In genomic region chr7:16949908-16950841, GRCm38 (mm10) we compare ENCODE assay signal across 8 mouse cellular contexts. TPM values are rescaled to one million over a fixed set of nuclear protein-coding genes. Genes with fewer than 3 reads are reported as not detected.
DNase-seq lines count a peak whose midpoint lies in the region; ATAC-seq and TF ChIP-seq lines count a peak whose summit lies in the region.

No protein-coding gene starts in this region.

- H3K4me1 ChIP-seq in embryonic facial prominence, embryonic 11.5 days (ENCODE audit: control insufficient read depth, insufficient read depth, low read length): peaks cover 11% of the 10 kb centered on the region
- H3K4me1 ChIP-seq in heart, adult 2 months (ENCODE audit: control insufficient read depth, insufficient read depth, low read length): peaks cover 3% of the 10 kb centered on the region; the same call in 1 of the 2 replicates
- peaks cover 3% of the 10 kb centered on the region; the same call in 1 of the 2 replicates for H3K4me1 ChIP-seq in liver, adult 2 months (ENCODE audit: control insufficient read depth, insufficient read depth, low read length)

- no peaks in the 10 kb centered on the region for H3K36me3 ChIP-seq in C2C12 (ENCODE audit: control insufficient read depth, insufficient read depth)
- H3K36me3 ChIP-seq in embryonic facial prominence, embryonic 11.5 days (replicated peaks; ENCODE audit: control insufficient read depth, insufficient read depth, low read depth, low read length): no peaks in the 10 kb centered on the region
- no peaks in the 10 kb centered on the region for H3K36me3 ChIP-seq in heart, adult 2 months (ENCODE audit: control insufficient read depth, insufficient read depth, low read length)
- no peaks in the 10 kb centered on the region for H3K36me3 ChIP-seq in liver, adult 2 months (ENCODE audit: control insufficient read depth, insufficient read depth, low read length)
- no peaks in the 10 kb centered on the region for H3K36me3 ChIP-seq in myocyte (ENCODE audit: control insufficient read depth, insufficient read depth)

- H3ac ChIP-seq in C2C12 (ENCODE audit: control insufficient read depth, insufficient read length, low read depth): peak overlapping the region; percentile 7
- no peak overlapping the region for H3ac ChIP-seq in myocyte (ENCODE audit: control insufficient read depth, insufficient read length)

- intact Hi-C loops in heart, adult 2 months (cut with DNase I): loop anchor here (1.0 to 2.0 kb wide), 2 partner anchors 18 to 117 kb away; no protein-coding TSS in a partner anchor

- no peak overlapping the region for H3K4me3 ChIP-seq in C2C12 (ENCODE audit: insufficient read depth, poor library complexity, severe bottlenecking)
- H3K4me3 ChIP-seq in embryonic facial prominence, embryonic 11.5 days (ENCODE audit: low read depth, low read length): peak overlapping the region; percentile 20; the same call in 1 of the 2 replicates
- no peak overlapping the region for H3K4me3 ChIP-seq in heart, adult 2 months
- no peak overlapping the region for H3K4me3 ChIP-seq in liver, adult 2 months (ENCODE audit: insufficient read depth, low read depth, low read length)
- H3K4me3 ChIP-seq in myocyte: no peak overlapping the region

- no peaks in the 10 kb centered on the region for H3K27me3 ChIP-seq in C2C12 (ENCODE audit: control insufficient read depth, insufficient read depth, insufficient read length)
- H3K27me3 ChIP-seq in embryonic facial prominence, embryonic 11.5 days (ENCODE audit: control insufficient read depth, insufficient read depth, low read length): peaks cover 45% of the 10 kb centered on the region
- no peaks in the 10 kb centered on the region for H3K27me3 ChIP-seq in heart, adult 2 months (ENCODE audit: control insufficient read depth, insufficient read depth, low read length)
- H3K27me3 ChIP-seq in liver, adult 2 months (ENCODE audit: control insufficient read depth, insufficient read depth, low read length): peaks cover 10% of the 10 kb centered on the region; the same call in 1 of the 2 replicates
- no peaks in the 10 kb centered on the region for H3K27me3 ChIP-seq in myocyte (ENCODE audit: control insufficient read depth, insufficient read depth, insufficient read length)

- 13% methylated on average over 29 of the region's 29 CpGs for WGBS in embryonic facial prominence, embryonic 11.5 days
- 12% methylated on average over 29 of the region's 29 CpGs for WGBS in heart, adult 2 months
- WGBS in liver, adult 2 months: 10% methylated on average over 29 of the region's 29 CpGs

- no peak for TF ChIP-seq POLR2A in heart, adult 2 months (IDR thresholded peaks at IDR 0.05; ENCODE audit: insufficient read depth, low read depth, low read length)
- TF ChIP-seq POLR2A in liver, adult 2 months (IDR thresholded peaks at IDR 0.05; ENCODE audit: extremely low read depth, insufficient read depth, low read length): no peak
- TF ChIP-seq POLR2A in myocyte (IDR thresholded peaks at IDR 0.05; ENCODE audit: insufficient read length, low read depth): no peak

- no peaks in the 10 kb centered on the region for H3K9me3 ChIP-seq in embryonic facial prominence, embryonic 11.5 days (replicated peaks; ENCODE audit: control insufficient read depth, low read length)

- no peaks in the 10 kb centered on the region for H3K79me2 ChIP-seq in C2C12 (ENCODE audit: control insufficient read depth, insufficient read depth)
- no peaks in the 10 kb centered on the region for H3K79me2 ChIP-seq in heart, adult 2 months (replicated peaks; ENCODE audit: control insufficient read depth, insufficient read depth, low read length)
- H3K79me2 ChIP-seq in liver, adult 2 months (ENCODE audit: control insufficient read depth, insufficient read depth, low read length): no peaks in the 10 kb centered on the region
- peaks cover 5% of the 10 kb centered on the region for H3K79me2 ChIP-seq in myocyte (ENCODE audit: control insufficient read depth, insufficient read depth)

- peak; percentile 55; the same call in 1 of the 2 replicates for TF ChIP-seq EP300 in heart, adult 2 months (IDR thresholded peaks at IDR 0.05; ENCODE audit: insufficient read depth, low read depth, low read length)

- ATAC-seq in embryonic facial prominence, embryonic 11.5 days (replicated peaks; ENCODE audit: insufficient number of reproducible peaks, low FRiP score, low TSS enrichment, low read depth): peak; percentile 40

- TF ChIP-seq CTCF in C2C12 (IDR thresholded peaks at IDR 0.05; ENCODE audit: control insufficient read depth, insufficient read depth, insufficient read length): peak; percentile 75
- TF ChIP-seq CTCF in heart, adult 2 months (IDR thresholded peaks at IDR 0.05): peak; percentile 89
- peak; percentile 97 for TF ChIP-seq CTCF in liver, adult 2 months (IDR thresholded peaks at IDR 0.05; ENCODE audit: low read depth, low read length)

- no peaks in the 10 kb centered on the region for H3K79me3 ChIP-seq in C2C12 (ENCODE audit: low read depth)

- peak overlapping the region; percentile 30 for H3K9ac ChIP-seq in embryonic facial prominence, embryonic 11.5 days (replicated peaks; ENCODE audit: low read length)
- H3K9ac ChIP-seq in heart, adult 2 months (ENCODE audit: low read depth, low read length): no peak overlapping the region
- no peak overlapping the region for H3K9ac ChIP-seq in liver, adult 2 months (ENCODE audit: low read depth, low read length)

- peak; percentile 87 for DNase-seq in adrenal gland, postnatal 10 days
- peak; percentile 87 for DNase-seq in embryonic facial prominence, embryonic 11.5 days (ENCODE audit: low spot score)
- DNase-seq in heart, adult 2 months: peak; percentile 75 to 84
- DNase-seq in kidney, adult 9 months: peak; percentile 74
- peak; percentile 19 for DNase-seq in liver, adult 2 months (ENCODE audit: extremely low read depth, low read depth, low spot score)
- DNase-seq in telencephalon, adult 2 months (ENCODE audit: low read depth, low spot score): peak; percentile 73

- H3K4me2 ChIP-seq in embryonic facial prominence, embryonic 11.5 days (ENCODE audit: low read depth, low read length): peak overlapping the region; percentile 63
- H3K4me2 ChIP-seq in myocyte (ENCODE audit: low read depth): peak overlapping the region; percentile 20

- no peak overlapping the region for H3K27ac ChIP-seq in embryonic facial prominence, embryonic 11.5 days (replicated peaks; ENCODE audit: low read depth, low read length)
- no peak overlapping the region for H3K27ac ChIP-seq in heart, adult 2 months
- no peak overlapping the region for H3K27ac ChIP-seq in liver, adult 2 months (replicated peaks; ENCODE audit: insufficient read depth, low read depth, low read length)

TF ChIP-seq in C2C12, 6 proteins besides CTCF, POLR2A, EP300 and RAD21 (continues in another document):
- no peak for TF ChIP-seq FOSL1 (IDR thresholded peaks at IDR 0.05; ENCODE audit: insufficient read depth, low read length, poor library complexity, severe bottlenecking)
- no peak for TF ChIP-seq MYOD1 (IDR thresholded peaks at IDR 0.05; ENCODE audit: control insufficient read depth, insufficient read length, low read depth)

TF ChIP-seq in myocyte, 11 proteins besides CTCF, POLR2A, EP300 and RAD21 (continues in another document):
- no peak for TF ChIP-seq SRF (IDR thresholded peaks at IDR 0.05; ENCODE audit: control insufficient read depth, insufficient read length, low read depth)
- peak; percentile 80 for TF ChIP-seq POLR2AphosphoS2 (IDR thresholded peaks at IDR 0.05; ENCODE audit: insufficient read length, low read depth)

RNA-seq across cellular contexts. Expression of gene Pnmal2, which starts 5.7 kb away (rescaled TPM):
- polyA plus RNA-seq in C2C12 (2012; fragmentation: generic; extraction: Trizol) (12.6 TPM), myocyte (2012; fragmentation: generic; extraction: Trizol) (44.4 TPM)
- 10 to 100 TPM; 18.3 to 23.9 TPM for total RNA-seq in adrenal gland, postnatal 10 days (2021)
- polyA plus RNA-seq in embryonic facial prominence, embryonic 11.5 days (2014; fragmentation: Nextera tagmentation; extraction: Ambion mirVana): 3.7 and 4.2 TPM in 2 replicates
- total RNA-seq in heart, adult 2 months (2021): 1 to 10 TPM; 3.8 to 4.1 TPM
- polyA plus RNA-seq in heart, adult 2 months (2012; rRNA removed): 3.5 and 4.4 TPM in 2 replicates
- under 0.01 and 0.07 TPM in 2 replicates for total RNA-seq in liver, adult 2 months (2014; rRNA removed)
- polyA plus RNA-seq in liver, adult 2 months (2012; rRNA removed): 0.02 and 0.10 TPM in 2 replicates

RNA-seq across cellular contexts. Expression of gene Pnmal1, which starts 9.3 kb away (rescaled TPM):
- not detected for polyA plus RNA-seq in C2C12 (2012; fragmentation: generic; extraction: Trizol)
- 1 to 10 TPM; 4.5 to 5.1 TPM for total RNA-seq in adrenal gland, postnatal 10 days (2021)
- 5.3 and 6.6 TPM in 2 replicates for polyA plus RNA-seq in embryonic facial prominence, embryonic 11.5 days (2014; fragmentation: Nextera tagmentation; extraction: Ambion mirVana)
- under 1 TPM in 1 of 2 experiments, not detected in 1; 0.11 TPM for total RNA-seq in heart, adult 2 months (2021)
- 0.06 TPM in 2 replicates for polyA plus RNA-seq in heart, adult 2 months (2012; rRNA removed)
- not detected in 2 replicates for total RNA-seq in liver, adult 2 months (2014; rRNA removed)
- polyA plus RNA-seq in liver, adult 2 months (2012; rRNA removed): not detected in 2 replicates
- polyA plus RNA-seq in myocyte (2012; fragmentation: generic; extraction: Trizol): 0.05 TPM

RNA-seq across cellular contexts. Expression of gene Calm3, which starts 26.3 kb away (rescaled TPM):
- polyA plus RNA-seq in C2C12 (2012; fragmentation: generic; extraction: Trizol): 365 TPM
- total RNA-seq in adrenal gland, postnatal 10 days (2021): 100 to 1,000 TPM; 224 to 252 TPM
- 227 and 237 TPM in 2 replicates for polyA plus RNA-seq in embryonic facial prominence, embryonic 11.5 days (2014; fragmentation: Nextera tagmentation; extraction: Ambion mirVana)
- total RNA-seq in heart, adult 2 months (2021): 100 to 1,000 TPM; 168 to 175 TPM
- 163 and 206 TPM in 2 replicates for polyA plus RNA-seq in heart, adult 2 months (2012; rRNA removed)
- 64.9 and 77.4 TPM in 2 replicates for total RNA-seq in liver, adult 2 months (2014; rRNA removed)
- polyA plus RNA-seq in liver, adult 2 months (2012; rRNA removed): 72.0 and 78.1 TPM in 2 replicates
- 336 TPM for polyA plus RNA-seq in myocyte (2012; fragmentation: generic; extraction: Trizol)

RNA-seq across cellular contexts. Expression of gene Gm42372, which starts 32.7 kb away (rescaled TPM):
- polyA plus RNA-seq in C2C12 (2012; fragmentation: generic; extraction: Trizol) (not detected), myocyte (2012; fragmentation: generic; extraction: Trizol) (not detected)
- total RNA-seq in adrenal gland, postnatal 10 days (2021): 1 to 10 TPM; 1.3 to 1.8 TPM
- 0.52 and 0.63 TPM in 2 replicates for polyA plus RNA-seq in embryonic facial prominence, embryonic 11.5 days (2014; fragmentation: Nextera tagmentation; extraction: Ambion mirVana)
- total RNA-seq in heart, adult 2 months (2021): not detected
- 0.03 TPM in 1 of 2 replicates, not detected in the other for polyA plus RNA-seq in heart, adult 2 months (2012; rRNA removed)
- 0.07 TPM in 1 of 2 replicates, not detected in the other for total RNA-seq in liver, adult 2 months (2014; rRNA removed)
- polyA plus RNA-seq in liver, adult 2 months (2012; rRNA removed): not detected in 2 replicates

RNA-seq across cellular contexts. Expression of gene Ccdc8, which starts 42.3 kb away (rescaled TPM):
- 9.7 TPM for polyA plus RNA-seq in C2C12 (2012; fragmentation: generic; extraction: Trizol)
- 10 to 100 TPM; 16.2 to 21.2 TPM for total RNA-seq in adrenal gland, postnatal 10 days (2021)
- 15.9 and 17.1 TPM in 2 replicates for polyA plus RNA-seq in embryonic facial prominence, embryonic 11.5 days (2014; fragmentation: Nextera tagmentation; extraction: Ambion mirVana)
- 1 to 10 TPM; 4.0 to 4.4 TPM for total RNA-seq in heart, adult 2 months (2021)
- polyA plus RNA-seq in heart, adult 2 months (2012; rRNA removed): 2.7 and 4.2 TPM in 2 replicates
- total RNA-seq in liver, adult 2 months (2014; rRNA removed): 0.40 and 0.46 TPM in 2 replicates
- polyA plus RNA-seq in liver, adult 2 months (2012; rRNA removed): 0.21 and 0.35 TPM in 2 replicates
- 21.0 TPM for polyA plus RNA-seq in myocyte (2012; fragmentation: generic; extraction: Trizol)

Comparison
In these comparisons a context has a peak if more than half of its experiments do, and no peak if none do; other contexts are left out.
1. DNase-seq: peak in every context shown above with its lines; median percentile 87 in adrenal gland, postnatal 10 days; 87 in embryonic facial prominence, embryonic 11.5 days; 80 in heart, adult 2 months; 74 in kidney, adult 9 months; 73 in telencephalon, adult 2 months; 19 in liver, adult 2 months.